Mouse (Mus musculus) MN1 (cell line): ENCODE measurements around the gene Olfr1370.
A peak's percentile ranks its signal among the peaks of the same experiment; 100 is the strongest.
"Not testable (repeated sequence)": the region's sequence is repeated elsewhere in the genome, so short reads cannot be mapped to it uniquely, and the experiment has no call there.

ENCODE experiments used
- DNase-seq: peaks from one replicate; pipeline ENCODE4 v3.0.0-alpha.2; 2016; ENCODE audit warnings: low spot score

The Olfr1370 gene

GRCm38 (mm10) chr13:21074847-21075246 is at the start of gene Olfr1370:
TSS of gene Olfr1370 (minus strand) at chr13:21074947.
- DNase-seq, result no peak

- DNase-seq, result no peak
Observed at GRCm38 (mm10) chr13:21114121-21114520, 39.4 kb upstream of the Olfr1370 start.

- not testable (repeated sequence) for DNase-seq
Observed at GRCm38 (mm10) chr13:21111183-21111582, 36.4 kb upstream of the Olfr1370 start, which contains the start of gene Olfr1369-ps1. TSS of gene Olfr1369-ps1 (plus strand) at chr13:21111483.

- DNase-seq, result no peak
Observed at GRCm38 (mm10) chr13:21110441-21110840, 35.7 kb upstream of the Olfr1370 start.

GRCm38 (mm10) chr13:21109759-21110158 is 35.0 kb upstream of the Olfr1370 start:
- DNase-seq, result no peak

GRCm38 (mm10) chr13:21082686-21083085 is 7.9 kb upstream of the Olfr1370 start:
- DNase-seq, result no peak

GRCm38 (mm10) chr13:21066021-21066420 is 8.7 kb downstream of the Olfr1370 start:
- no peak for DNase-seq

GRCm38 (mm10) chr13:21050118-21050517 is 24.6 kb downstream of the Olfr1370 start:
- no peak for DNase-seq

GRCm38 (mm10) chr13:21040589-21041199 is 34.1 kb downstream of the Olfr1370 start:
- no peak for DNase-seq

- DNase-seq, result no peak
Observed at GRCm38 (mm10) chr13:21035981-21036380, 38.8 kb downstream of the Olfr1370 start.

- DNase-seq, result peak; percentile 10
Observed at GRCm38 (mm10) chr13:21035011-21035410, 39.7 kb downstream of the Olfr1370 start.

- no peak for DNase-seq
Observed at GRCm38 (mm10) chr13:21033176-21033575, 41.6 kb downstream of the Olfr1370 start.

GRCm38 (mm10) chr13:21024831-21025230 is 49.9 kb downstream of the Olfr1370 start:
- no peak for DNase-seq
